Mouse (Mus musculus): ENCODE results near the gene Cuta. TPM values are rescaled to one million over a fixed set of nuclear protein-coding genes. Genes with fewer than 3 reads are reported as not detected.
"Not testable (repeated sequence)": the region's sequence is repeated elsewhere in the genome, so short reads cannot be mapped to it uniquely, and the experiment has no call there.

The Cuta gene
- 58.4 and 70.4 TPM in 2 replicates for total RNA-seq (2017)

DNA sequence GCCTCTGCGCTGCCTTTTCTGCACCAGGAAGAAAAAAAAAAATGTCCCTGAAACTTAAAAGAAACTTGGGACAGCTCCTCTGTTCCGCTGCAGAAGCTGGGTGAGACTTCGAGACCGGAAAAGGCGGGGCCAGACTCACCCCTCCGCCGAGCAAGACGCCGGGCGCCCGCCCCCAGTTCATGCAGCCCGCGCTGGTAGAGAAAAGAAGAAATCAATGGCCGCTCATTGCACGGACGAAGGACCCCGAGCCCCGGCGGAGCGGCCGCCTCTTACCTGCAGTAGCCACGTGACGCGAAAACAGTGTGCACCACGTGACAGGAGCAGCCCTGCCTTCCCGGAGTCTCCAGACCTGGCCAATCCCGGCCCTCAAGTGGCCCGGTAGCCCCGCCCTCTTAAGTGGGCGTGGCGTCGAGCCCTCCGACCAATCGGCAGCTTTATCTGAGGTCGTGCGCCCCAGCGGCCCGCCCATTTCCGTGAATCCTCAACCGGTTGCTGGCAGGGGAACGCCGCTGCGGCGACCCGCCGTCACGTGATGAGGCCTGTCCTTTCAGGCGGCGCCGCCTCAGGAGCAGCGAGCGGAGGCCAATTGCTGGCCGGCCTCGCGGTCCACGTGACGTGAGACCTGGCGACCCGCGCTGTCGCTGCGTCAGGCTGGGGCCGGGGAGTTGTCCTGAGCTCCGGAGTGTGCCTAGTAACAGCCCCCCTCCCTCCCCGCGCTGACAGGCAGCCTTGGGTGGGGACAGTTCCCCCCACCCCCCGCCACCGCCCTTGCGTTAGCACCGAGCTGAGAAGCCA lies at the start of gene Cuta:
Gene Cuta, minus strand, starts transcription at position 392 of the 795 bp plus-strand sequence.
- ATAC-seq (replicated peaks; ENCODE audit: low read depth, poor library complexity, severe bottlenecking), result peak; percentile 88

DNA sequence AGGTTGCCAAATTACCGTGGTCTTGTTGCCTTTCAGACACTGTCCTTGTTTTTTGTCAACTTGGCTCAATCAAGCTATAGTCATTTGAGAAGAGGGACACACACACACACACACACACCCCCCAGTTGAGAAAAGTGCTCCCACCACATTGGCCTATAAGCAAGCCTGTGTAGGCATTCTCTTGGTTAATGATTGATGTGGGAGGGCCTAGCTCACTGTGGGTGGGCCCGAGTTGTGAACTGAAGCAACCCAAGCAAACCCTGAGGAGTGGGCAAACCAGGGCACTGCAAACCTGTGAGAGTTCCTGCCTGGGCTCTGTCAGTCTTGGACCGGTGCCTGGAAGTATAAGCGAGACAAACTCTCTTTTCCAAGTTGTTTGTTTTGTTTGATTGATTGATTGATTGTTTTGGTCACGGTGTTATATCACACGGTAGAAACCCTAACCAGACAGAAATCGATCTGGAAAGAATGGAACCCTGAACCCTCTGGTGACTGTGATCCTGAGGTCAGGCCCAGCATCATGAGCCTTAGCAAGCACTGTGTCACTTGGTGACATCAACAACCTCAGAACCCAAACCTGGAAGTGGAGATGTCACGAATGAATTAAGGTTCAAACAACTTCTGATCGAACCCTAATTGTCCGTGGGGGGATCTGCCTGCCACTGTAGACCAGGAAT lies 46.3 kb upstream of the Cuta start:
- no peak for ATAC-seq (replicated peaks; ENCODE audit: low read depth, poor library complexity, severe bottlenecking)

DNA sequence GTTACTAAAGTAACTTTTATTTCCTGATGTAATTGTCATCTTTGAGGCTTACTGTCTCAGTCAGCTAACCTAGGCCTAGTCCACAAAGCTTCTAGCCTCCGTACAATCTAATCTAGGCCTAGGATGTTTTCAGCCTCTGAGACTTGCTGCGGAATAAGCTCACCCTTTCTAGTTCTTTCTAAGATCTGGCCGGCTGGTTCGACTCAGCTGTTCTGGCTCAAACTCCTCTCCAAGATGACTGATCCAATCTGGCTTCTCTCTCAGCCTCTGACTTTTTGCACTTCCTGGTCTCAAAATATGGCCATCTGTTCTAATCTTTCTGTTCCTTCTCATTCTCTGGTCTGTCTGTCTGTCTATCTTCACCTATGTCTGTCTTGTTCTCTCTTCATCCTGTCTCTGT lies 44.0 kb upstream of the Cuta start:
- ATAC-seq (replicated peaks; ENCODE audit: low read depth, poor library complexity, severe bottlenecking), result no peak

DNA sequence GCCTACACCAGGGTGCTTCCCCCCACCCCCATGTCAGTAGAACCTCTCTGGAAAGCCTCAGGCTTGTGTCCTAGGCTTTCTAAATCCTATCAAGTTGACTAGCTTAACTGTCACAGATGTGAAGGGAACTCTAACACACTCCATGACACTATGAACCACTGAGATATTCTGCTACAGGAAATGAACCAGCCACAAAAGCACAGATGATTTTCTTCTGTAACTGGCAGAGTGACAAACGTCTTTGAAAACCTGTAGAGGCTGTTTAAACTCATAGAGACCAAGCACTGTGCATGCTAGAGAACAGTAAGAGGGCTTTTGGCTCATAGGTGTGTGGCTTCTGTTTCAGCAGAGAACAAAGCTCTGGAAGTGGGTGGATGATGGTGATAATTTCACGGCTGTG lies 41.7 kb upstream of the Cuta start:
- peak; percentile 66 for ATAC-seq (replicated peaks; ENCODE audit: low read depth, poor library complexity, severe bottlenecking)

DNA sequence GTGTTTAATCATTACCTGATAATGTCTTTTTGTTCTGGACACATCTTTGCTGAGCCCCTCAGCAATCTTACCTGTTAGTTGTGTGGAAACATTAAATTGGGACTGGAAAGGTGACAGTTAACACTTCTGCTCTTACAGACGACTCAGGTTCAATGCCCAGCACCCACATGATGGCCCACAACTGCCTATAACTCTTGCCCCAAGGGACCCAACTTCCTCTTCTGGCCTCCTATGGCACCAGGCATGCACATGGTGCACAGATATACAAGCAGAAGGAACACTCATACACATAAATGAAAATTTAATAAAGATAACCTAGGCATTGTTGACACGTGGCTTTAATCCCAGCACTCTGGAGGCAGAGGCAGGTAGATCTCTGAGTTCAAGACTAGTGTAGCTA lies 40.1 kb upstream of the Cuta start:
- ATAC-seq (replicated peaks; ENCODE audit: low read depth, poor library complexity, severe bottlenecking), result peak; percentile 43; the same call in 1 of the 2 replicates

DNA sequence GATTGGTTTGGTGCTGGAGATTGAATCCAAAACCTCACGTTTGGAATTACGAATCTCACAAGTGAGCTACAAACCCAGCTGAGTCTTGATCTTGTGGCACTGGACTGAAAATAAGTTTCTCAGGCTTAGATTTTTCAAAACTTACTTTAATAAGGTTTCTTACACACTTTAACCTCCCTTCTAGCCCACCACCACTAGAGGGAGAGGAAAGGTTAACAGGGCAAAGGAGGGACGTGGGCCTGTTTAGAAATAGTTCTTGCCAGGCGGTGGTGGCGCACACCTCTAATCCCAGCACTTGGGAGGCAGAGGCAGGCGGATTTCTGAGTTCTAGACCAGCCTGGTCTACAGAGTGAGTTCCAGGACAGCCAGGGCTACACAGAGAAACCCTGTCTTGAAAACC lies 38.0 kb upstream of the Cuta start:
- ATAC-seq (replicated peaks; ENCODE audit: low read depth, poor library complexity, severe bottlenecking), result not testable (repeated sequence)

DNA sequence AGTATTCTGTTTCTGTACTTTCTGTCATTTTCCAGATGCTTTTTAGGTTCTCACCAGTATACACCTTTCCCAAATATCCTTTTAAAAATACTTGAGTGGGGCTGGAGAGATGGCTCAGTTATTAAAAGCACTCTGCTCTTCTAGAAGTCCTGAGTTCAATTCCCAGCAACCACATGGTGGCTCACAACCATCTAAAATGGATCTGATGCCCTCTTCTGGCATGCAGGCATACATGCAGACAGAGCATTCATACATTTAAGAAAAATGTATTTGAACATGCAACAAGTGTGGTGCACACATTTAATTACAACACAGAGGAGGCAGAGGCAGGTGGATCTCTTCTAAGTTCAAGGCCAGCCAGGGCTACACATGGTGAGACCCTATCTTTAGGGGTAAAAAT lies 36.0 kb upstream of the Cuta start:
- ATAC-seq (replicated peaks; ENCODE audit: low read depth, poor library complexity, severe bottlenecking), result no peak

DNA sequence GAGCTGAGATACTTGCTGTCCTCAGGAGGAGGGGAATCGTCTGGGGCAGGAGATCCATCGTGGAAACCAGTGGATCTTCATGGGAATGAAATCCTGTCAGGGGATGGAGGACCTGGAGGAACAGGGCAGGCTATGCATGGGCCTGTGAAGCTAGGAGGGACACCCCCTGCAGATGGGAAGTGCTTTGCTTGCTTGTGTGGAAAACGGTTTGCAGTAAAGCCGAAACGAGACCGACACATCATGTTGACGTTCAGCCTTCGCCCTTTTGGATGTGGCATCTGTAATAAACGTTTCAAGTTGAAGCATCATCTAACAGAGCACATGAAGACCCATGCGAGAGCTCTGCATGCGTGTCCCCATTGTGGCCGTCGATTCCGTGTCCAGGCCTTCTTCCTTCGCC lies 35.2 kb upstream of the Cuta start:
- no peak for ATAC-seq (replicated peaks; ENCODE audit: low read depth, poor library complexity, severe bottlenecking)

DNA sequence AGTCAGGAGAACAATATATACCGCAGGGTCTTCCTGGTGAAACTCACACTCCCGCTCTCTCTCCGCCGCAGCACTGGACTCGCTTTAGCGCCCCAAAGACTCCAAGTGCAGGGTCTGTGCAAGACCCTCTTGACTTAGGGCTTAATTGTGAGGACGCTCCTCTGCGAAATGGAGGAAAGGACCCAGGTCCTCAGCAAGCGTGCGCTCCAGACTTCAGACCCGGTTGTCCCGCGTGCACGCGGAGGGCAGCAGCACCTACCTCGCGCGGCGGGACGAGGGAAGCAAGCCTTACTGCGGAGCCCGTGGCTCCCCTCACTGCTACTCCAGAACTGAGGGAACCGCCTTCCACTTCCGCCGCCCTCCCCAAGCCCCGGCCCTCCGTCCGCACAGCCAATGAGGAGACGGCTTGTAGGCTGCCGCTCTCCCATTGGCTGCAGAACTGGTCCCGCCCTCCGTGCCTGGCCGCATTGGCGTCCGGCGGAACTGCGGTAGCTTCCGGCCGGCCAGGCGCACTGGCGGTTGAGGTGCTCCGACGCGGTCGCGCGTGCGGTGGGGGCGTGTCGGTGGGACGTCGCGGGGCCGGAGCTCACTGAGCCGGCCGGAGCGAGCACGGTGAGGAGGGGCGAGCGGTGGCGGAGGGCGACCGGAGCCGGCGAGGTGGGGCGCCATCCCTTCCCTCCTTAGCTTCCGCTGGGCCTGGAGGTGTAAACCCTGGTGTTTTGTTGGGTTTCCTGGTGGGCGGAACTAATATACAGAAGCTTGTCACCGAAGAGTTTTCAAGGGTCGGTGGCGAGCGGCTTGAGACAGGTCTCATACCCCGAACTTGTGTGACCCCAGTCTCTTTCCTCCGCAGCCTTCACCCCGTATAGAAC lies 33.6 kb upstream of the Cuta start, which contains the start of gene Zbtb9:
Gene Zbtb9, plus strand, starts transcription at position 465 of the 872 bp plus-strand sequence.
- peak; percentile 96 for ATAC-seq (replicated peaks; ENCODE audit: low read depth, poor library complexity, severe bottlenecking)

DNA sequence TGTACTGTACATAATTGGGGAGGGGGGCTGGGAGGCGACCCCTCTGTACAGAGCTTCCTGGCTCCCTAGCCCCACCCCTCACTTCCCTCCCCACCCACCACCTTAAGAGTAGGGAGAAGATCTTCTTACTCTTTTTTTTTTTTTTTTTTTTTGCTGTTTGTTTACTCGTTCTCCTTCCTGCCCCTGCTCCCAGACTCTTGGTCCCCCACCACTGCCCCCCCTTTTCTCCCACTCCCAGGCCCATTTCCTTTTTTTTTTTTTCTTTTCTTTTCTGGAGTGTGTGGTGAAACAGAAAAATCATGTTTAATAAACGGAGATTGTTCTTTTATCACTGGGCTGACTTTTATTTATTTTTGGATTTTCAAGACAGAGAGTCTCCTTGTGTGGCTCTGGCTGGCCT lies 32.7 kb upstream of the Cuta start:
- ATAC-seq (replicated peaks; ENCODE audit: low read depth, poor library complexity, severe bottlenecking), result no peak

DNA sequence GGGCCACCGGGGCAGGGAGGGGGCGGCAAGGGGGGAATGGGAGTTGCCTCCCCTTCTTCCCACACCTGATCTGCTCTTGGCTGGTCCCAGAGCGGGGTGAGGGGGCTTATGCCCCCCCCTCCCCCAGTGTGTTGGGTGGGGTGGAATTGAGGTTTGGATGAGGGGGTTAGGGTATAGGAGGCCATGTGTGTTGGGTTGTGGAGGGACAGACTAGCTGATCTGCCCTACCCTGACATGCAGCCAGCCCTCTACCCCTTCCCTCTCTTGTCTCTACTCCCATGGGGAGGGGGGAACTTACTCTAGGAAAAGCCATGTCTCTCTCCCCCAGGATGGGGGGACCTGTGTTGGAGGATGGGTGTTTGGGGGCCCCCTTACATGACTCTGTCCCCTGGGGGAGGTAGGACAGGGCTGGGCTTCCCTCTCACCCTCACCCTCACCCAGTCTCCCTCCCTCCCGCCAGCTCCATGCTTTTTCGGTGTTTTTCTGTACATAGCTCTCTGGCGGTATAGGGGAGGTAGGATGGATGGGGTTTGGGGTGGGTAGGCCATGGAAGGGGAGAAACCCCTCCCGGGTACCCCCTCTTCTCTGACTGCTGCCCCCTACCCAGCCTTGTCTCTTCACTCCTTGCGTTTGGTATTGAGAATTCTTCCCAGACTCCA lies 32.0 kb upstream of the Cuta start:
- ATAC-seq (replicated peaks; ENCODE audit: low read depth, poor library complexity, severe bottlenecking), result no peak

DNA sequence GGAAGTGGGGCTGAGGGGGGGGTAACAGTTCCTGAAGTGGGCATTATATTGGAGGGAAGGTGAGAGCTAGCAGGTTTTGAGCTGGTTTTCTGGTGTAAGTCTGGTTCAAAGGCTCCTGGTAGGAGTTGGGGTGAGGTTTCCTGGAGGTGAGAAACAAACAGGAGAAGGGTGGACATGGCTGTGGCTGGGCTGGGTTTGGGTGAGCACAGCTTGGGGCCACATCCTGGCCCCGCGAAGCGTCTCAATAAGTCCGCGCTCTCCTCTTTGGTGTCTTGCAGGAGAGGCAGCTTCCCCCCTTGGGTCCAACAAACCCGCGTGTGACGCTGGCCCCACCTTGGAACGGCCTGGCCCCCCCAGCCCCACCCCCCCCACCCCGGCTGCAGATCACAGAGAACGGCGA lies 30.9 kb upstream of the Cuta start:
- ATAC-seq (replicated peaks; ENCODE audit: low read depth, poor library complexity, severe bottlenecking), result no peak

DNA sequence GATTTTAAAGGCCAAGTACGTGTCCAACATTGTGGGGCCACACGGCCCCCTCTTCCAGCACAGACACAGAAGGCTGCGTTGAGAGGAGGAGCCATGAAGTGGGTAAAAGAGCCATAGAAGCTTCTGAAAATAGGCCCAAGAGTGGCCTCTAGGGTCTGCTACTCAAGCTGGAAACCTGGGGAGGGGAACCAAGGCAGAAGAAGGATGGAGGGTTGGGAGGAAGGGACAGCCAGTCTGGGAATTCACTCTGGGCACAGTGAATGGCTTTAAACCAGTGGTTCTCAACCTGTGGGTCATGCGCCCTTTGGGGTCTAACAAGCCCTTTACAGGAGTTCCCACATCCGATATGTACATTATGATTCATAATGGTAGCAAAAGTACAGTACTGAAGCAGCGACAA lies 29.9 kb upstream of the Cuta start:
- ATAC-seq (replicated peaks; ENCODE audit: low read depth, poor library complexity, severe bottlenecking), result no peak

DNA sequence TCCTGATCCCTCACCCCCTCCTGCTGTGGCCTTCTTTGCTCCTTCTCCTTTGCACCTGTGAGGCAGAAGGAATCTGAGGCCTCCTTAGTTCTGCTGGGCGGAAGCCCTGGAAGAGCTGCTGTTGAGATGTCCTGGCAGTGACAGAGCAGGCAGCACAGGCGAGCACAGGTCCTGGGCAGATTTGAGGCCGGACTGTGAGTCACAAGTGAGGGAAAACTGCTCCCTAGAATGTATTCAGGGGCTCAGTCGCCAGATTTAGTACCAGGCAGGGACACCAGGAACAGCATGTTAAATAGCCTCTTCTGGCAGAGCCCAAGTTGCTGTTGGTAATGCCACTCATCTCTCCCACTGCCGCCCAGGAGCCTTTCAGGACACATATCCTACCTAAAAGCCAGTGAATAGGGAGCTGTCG lies 28.8 kb upstream of the Cuta start:
- ATAC-seq (replicated peaks; ENCODE audit: low read depth, poor library complexity, severe bottlenecking), result no peak

DNA sequence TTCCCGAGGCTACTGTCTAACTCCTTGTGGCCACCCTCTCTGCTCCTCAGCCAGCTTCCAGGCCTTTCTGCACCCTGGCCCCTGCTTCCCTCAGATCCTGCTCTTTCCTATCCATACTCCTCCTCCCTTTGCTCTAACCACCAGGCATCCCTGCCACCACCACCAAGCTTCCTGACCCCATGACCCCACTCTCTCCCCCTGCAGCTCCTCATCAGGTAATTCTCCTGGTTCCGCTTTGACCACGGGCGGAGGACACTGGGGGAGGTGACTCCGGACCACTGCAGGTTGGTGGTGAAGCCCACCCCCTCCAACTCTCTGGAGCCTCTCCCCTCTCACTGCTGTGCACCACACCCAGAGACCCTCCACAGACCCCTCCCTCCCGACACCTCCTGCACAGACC lies 28.1 kb upstream of the Cuta start:
- ATAC-seq (replicated peaks; ENCODE audit: low read depth, poor library complexity, severe bottlenecking), result no peak

DNA sequence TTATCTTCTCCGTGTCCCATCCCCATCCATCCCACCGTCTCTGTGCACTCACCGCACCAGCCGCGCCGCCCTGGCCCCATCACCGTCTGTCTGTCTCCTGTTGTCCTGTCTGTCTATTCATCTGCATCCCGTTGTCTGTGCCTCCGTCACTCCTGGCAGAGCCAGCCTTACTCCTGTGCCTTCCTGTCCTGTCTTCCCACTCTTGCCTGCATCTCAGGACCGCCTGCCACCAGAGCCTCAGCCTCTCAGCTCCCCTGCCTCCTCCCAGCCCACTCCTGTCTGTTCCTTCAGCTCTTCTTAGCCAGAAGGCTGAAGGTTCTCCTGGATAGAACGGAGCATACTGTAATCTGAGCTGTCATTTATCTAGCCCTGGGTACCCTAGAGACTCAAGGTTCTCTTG lies 27.6 kb upstream of the Cuta start:
- ATAC-seq (replicated peaks; ENCODE audit: low read depth, poor library complexity, severe bottlenecking), result no peak

DNA sequence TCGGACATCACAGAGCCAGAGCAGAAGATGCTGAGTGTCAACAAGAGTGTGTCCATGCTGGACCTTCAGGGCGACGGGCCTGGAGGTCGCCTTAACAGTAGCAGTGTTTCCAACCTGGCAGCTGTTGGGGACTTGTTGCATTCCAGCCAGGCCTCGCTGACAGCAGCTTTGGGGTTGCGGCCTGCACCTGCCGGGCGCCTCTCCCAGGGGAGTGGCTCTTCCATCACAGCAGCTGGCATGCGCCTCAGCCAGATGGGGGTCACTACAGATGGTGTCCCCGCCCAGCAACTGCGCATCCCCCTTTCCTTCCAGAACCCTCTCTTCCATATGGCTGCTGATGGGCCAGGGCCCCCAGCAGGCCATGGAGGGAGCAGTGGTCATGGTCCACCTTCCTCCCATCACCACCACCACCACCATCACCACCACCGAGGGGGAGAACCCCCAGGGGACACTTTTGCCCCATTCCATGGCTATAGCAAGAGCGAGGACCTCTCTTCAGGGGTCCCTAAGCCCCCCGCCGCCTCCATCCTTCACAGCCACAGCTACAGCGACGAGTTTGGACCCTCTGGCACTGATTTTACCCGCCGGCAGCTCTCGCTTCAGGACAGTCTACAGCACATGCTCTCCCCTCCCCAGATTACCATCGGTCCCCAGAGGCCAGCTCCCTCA lies 22.3 kb upstream of the Cuta start:
- no peak for ATAC-seq (replicated peaks; ENCODE audit: low read depth, poor library complexity, severe bottlenecking)

DNA sequence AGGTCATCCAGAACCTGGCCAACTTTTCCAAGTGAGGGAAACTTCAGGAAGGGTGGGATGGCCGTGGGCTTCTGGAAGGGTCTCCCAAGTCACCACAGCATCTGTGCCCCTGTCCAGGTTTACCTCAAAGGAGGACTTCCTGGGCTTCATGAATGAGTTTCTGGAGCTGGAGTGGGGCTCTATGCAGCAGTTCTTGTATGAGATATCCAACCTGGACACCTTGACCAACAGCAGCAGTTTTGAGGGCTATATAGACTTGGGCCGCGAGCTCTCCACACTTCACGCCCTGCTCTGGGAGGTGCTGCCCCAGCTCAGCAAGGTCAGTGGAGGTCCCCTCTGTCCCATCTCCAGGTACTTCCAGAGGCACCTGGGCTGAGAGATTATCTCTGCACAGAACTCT lies 20.4 kb upstream of the Cuta start:
- ATAC-seq (replicated peaks; ENCODE audit: low read depth, poor library complexity, severe bottlenecking), result no peak

DNA sequence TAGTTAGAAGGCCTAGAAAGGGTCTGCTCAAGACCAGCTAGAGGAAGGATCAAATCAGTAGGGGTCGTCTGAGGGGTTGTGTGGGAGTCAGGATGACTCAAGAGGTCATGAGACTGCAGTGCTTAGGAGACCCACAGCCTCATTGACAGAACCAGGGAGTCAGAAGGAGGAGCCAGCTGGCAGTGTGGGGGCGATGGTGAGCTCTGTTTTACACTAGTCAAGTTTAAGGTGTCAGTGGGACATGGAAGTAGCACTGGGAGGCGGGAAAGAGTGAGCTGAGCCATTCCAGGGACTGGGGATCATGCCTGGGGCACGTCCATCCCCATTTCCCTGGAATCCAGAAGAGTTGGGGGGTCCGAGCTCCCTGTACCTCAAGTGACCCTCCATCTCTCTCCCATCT lies 19.5 kb upstream of the Cuta start:
- no peak for ATAC-seq (replicated peaks; ENCODE audit: low read depth, poor library complexity, severe bottlenecking)

DNA sequence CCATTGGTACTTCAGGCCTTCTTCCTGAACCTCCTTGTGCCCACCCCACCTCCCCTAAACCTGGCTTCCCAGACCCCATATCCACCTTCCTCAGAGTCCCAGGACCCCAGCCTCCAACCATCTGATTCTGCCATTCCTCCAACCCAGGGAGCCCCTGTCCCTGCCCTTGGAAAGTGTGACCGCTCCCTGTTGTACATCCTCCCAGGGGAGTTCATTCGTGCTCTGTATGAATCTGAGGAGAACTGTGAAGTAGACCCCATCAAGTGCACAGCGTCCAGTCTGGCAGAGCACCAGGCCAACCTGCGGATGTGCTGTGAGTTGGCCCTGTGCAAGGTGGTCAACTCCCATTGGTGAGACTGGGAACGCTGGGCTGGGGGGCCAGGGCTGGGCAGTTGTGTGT lies 18.5 kb upstream of the Cuta start:
- no peak for ATAC-seq (replicated peaks; ENCODE audit: low read depth, poor library complexity, severe bottlenecking)
